Mouse (Mus musculus) embryonic facial prominence, embryonic 15.5 days (tissue): ENCODE results near the gene Akr1b10. TPM values are rescaled to one million over a fixed set of nuclear protein-coding genes. Genes with fewer than 3 reads are reported as not detected.
"Not testable (repeated sequence)": the region's sequence is repeated elsewhere in the genome, so short reads cannot be mapped to it uniquely, and the experiment has no call there.

ENCODE experiments used
- ATAC-seq: fragments of 200-750 bp; cut with Nextera tagmentation; 2 replicates; pipeline ENCODE4 v1.8.0; 2017; ENCODE audit warnings: low read depth, moderate TSS enrichment; ENCODE audit not compliant: insufficient number of reproducible peaks, low FRiP score, low TSS enrichment
- H3K27ac ChIP-seq: fragments of 300-500 bp; sonication (generic); replicated peaks from 2 replicates; pipeline ENCODE4 v1.5.1; 2015; ENCODE audit warnings: mild to moderate bottlenecking, inconsistent platforms
- H3K27me3 ChIP-seq: fragments of 300-500 bp; sonication (generic); 2 replicates; pipeline ENCODE4 v1.6.1; 2015; ENCODE audit warnings: inconsistent platforms
- H3K36me3 ChIP-seq: fragments of 300-500 bp; sonication (generic); 2 replicates; pipeline ENCODE4 v1.6.1; 2015; ENCODE audit warnings: mild to moderate bottlenecking, inconsistent platforms
- H3K4me1 ChIP-seq: fragments of 300-500 bp; sonication (generic); 2 replicates; pipeline ENCODE4 v1.6.1; 2015; ENCODE audit warnings: inconsistent platforms
- H3K4me2 ChIP-seq: fragments of 300-500 bp; sonication (generic); replicated peaks from 2 replicates; pipeline ENCODE4 v1.6.1; 2015; ENCODE audit warnings: mild to moderate bottlenecking, inconsistent platforms
- H3K4me3 ChIP-seq: fragments of 300-500 bp; sonication (generic); replicated peaks from 2 replicates; pipeline ENCODE4 v1.5.1; 2015; ENCODE audit warnings: mild to moderate bottlenecking, inconsistent platforms
- H3K9ac ChIP-seq: fragments of 300-500 bp; sonication (generic); 2 replicates; pipeline ENCODE4 v1.6.1; 2015; ENCODE audit warnings: inconsistent platforms
- H3K9me3 ChIP-seq: fragments of 300-500 bp; sonication (generic); replicated peaks from 2 replicates; pipeline ENCODE4 v1.6.1; 2016; ENCODE audit warnings: inconsistent platforms
- WGBS: fragments of 180-500 bp; shearing (Covaris S2); methylation state at CpG from one replicate; pipeline ENCODE4 v1.1.7; 2015; 5-methylcytosine and 5-hydroxymethylcytosine counted together
- polyA plus RNA-seq: library from polyadenylated mRNA; unstranded; fragments of >200 nt; fragmentation: Nextera tagmentation; extraction: Ambion mirVana; gene quantifications from 2 replicates; pipeline ENCODE4 v1.2.1, GENCODE M21; 2015

Gene Akr1b10
- polyA plus RNA-seq, 1 experiment from 2014 or later = 18.1 TPM

DNA sequence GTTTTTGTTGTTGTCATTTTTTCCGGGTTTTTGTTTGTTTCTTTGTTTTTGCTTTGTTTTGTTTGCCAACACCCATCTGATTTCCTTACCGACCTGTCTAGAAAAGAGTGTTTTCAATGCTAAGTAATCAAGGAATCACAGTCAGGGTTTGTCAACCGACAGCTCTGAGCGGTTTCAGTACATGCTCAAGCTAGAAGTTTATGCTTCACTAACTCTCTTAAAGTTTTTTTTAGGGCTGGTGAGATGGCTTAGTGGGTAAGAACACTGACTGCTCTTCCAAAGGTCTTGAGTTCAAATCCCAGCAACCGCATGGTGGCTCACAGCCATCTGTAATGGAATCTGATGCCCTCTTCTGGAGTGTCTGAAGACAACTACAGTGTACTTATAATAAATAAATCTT lies 8.1 kb upstream of the Akr1b10 start:
- not testable (repeated sequence) for H3K4me3 ChIP-seq, H3K9ac ChIP-seq, H3K4me1 ChIP-seq, ATAC-seq, H3K27me3 ChIP-seq, H3K9me3 ChIP-seq, H3K4me2 ChIP-seq, H3K27ac ChIP-seq, H3K36me3 ChIP-seq
- WGBS = 79% methylated on average over 5 of the region's 5 CpGs

DNA sequence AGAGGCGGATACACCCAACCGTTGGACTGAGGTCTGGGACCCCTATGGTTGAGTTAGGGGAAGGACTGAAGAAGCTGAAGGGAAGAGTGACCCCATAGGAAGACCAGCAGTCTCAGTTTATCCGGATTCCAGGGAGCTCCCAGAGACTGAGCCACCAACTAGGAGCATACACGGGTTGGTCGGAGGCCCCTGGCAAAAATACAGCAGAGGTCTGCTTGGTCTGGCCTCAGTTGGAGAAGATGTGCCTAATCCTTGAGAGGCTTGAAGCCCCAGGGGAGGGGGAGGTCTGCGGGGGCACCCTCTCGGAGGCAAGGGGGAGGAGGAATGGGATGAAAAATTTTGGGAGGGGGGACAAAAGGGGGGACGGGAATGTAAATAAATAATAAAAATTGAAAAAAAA lies 617 bp upstream of the Akr1b10 start:
- Histone ChIP-seq H3K9me3 (no peaks in the 10 kb centered on the region), H3K27me3 (no peaks in the 10 kb centered on the region), H3K9ac (no peak overlapping the region), H3K4me1 (peaks cover 13% of the 10 kb centered on the region; the same call in 1 of the 2 replicates), H3K4me2 (peak overlapping the region; percentile 71; the same call in 1 of the 2 replicates), H3K4me3 (no peak overlapping the region), H3K36me3 (no peaks in the 10 kb centered on the region), H3K27ac (no peak overlapping the region)
- no peak for ATAC-seq
- 39% methylated on average over 8 of the region's 8 CpGs for WGBS

DNA sequence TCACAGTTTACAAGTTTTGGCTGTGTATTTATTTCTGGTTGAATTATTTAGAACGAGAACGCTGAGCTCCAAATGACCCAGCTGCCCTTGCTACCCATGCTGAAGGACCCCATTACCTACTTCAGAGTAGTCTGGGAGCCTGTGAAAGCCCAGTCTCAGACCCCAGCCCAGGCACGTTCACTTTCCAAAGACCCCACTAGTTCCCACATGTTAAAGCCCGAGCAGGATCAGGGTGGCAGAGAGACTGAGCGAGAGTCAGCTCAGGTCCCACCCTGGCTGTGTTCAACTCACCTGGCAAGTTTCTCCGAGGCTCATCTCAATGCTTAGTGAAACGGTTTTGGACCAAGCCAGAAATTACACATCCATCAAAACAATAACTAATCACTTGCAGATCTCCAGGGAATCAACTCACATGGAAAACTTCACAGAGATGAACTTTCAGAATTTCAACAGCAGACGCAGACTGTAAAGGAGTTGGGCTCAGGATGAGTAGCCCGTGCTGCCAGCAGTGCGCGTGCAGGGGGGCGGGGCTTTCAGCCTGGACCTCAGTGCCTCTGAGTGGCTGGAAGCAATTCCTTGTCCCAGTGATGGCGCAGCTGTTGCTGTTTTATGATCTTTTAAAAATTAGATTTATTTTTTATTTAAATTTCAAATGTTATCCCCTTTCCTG lies 818 bp downstream of the Akr1b10 start:
- Histone ChIP-seq H3K9me3 (no peaks in the 10 kb centered on the region), H3K9ac (0 out of 2 replicates have a peak overlapping the region, but pooled peaks have one; percentile 21), H3K4me1 (peaks cover 13% of the 10 kb centered on the region; the same call in 1 of the 2 replicates), H3K4me3 (peak overlapping the region; percentile 51), H3K27me3 (no peaks in the 10 kb centered on the region), H3K36me3 (no peaks in the 10 kb centered on the region), H3K27ac (peak overlapping the region; percentile 72), H3K4me2 (peak overlapping the region; percentile 71)
- ATAC-seq = peak; percentile 76; the same call in 1 of the 2 replicates
- 3% methylated on average over 13 of the region's 13 CpGs for WGBS

DNA sequence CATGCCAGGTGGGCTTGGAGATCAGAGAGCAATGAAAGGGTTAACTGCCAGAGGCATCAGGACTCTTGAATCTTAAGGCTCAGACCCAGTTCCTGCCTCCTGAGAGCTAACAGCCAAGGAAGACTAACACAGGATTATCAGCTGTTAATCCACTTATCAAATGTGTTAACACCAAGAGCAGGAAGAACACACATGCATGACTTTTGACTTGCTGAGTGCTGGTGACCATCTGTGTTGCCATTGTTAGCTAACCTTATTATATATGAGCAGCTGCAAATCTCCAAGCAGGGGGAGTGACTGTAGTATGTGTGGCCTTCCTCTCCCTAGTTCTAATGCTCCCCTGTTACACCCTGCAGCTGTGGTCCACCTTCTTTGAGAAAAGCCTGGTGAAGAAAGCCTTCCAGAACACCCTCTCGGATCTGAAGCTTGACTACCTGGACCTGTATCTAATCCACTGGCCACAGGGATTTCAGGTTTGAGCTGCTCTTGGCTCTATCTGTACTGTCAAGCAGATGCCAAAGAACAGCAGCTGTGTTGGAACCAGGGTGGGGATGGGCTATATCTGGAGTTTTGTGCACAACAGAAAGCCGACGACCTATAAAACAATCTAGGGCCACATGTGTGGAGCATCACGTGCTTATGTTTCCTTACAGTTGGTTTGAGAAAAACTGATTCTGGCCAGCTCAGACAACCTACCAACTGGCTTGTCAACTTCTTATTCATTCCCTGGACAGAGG lies 4.6 kb downstream of the Akr1b10 start:
- ATAC-seq = no peak
- no peak overlapping the region for H3K4me2 ChIP-seq
- no peak overlapping the region for H3K27ac ChIP-seq
- H3K4me3 ChIP-seq = no peak overlapping the region
- peaks cover 13% of the 10 kb centered on the region; the same call in 1 of the 2 replicates for H3K4me1 ChIP-seq
- H3K9ac ChIP-seq = no peak overlapping the region
- H3K27me3 ChIP-seq = no peaks in the 10 kb centered on the region
- no peaks in the 10 kb centered on the region for H3K9me3 ChIP-seq
- peaks cover 6% of the 10 kb centered on the region; the same call in 1 of the 2 replicates for H3K36me3 ChIP-seq
- WGBS = 73% methylated on average over 4 of the region's 4 CpGs

DNA sequence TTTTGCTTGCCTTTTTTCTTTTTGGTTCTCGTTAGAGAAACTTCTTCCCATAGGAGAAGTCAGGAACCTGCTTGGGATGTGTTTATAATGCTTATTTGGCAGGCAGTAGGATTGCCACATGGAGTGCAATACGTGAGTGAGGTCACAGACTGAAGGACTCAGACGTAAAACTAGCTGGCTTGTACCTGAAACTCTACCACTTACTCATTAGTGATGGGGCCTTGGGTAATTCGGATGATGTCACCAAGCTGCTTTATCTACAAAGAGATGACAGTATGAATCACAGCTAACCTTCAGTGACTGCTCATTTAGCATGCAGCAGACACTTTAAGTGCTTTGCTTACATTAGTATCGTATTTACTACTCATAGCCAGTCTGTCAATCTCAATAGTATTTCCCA lies 11.9 kb downstream of the Akr1b10 start:
- H3K27ac ChIP-seq = no peak overlapping the region
- 61% methylated on average over 5 of the region's 5 CpGs for WGBS

DNA sequence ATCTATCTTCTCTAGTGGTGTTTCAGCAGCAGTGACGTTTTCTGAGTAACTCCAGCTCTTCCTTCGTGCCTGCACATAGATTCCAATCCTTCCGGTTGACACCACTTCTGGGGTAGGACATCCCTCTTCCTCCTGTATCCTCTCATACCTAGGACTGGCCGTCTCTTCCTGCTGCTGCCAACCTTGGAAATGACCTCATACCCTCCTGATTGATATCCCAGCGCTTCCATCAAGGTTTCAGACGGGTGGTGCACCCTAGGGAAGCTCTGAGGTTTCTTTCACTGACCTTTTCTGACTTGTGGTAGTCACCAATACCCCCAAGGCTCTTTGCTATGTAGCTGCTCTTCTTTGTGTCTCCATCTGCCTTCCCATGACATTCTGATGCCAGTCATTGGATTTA lies 14.4 kb downstream of the Akr1b10 start:
- no peak overlapping the region for H3K4me2 ChIP-seq
- H3K9ac ChIP-seq = no peak overlapping the region
- no peak for ATAC-seq
- H3K27ac ChIP-seq = no peak overlapping the region
- WGBS = 86% methylated on average over 6 of the region's 6 CpGs
- no peaks in the 10 kb centered on the region for H3K9me3 ChIP-seq
- 0 out of 2 replicates have a peak, but pooled peaks cover 4% of the 10 kb centered on the region for H3K36me3 ChIP-seq
- H3K27me3 ChIP-seq = no peaks in the 10 kb centered on the region
- no peaks in the 10 kb centered on the region for H3K4me1 ChIP-seq
- H3K4me3 ChIP-seq = no peak overlapping the region

More for the DNA sequence above, 11.9 kb downstream of the Akr1b10 start:
- no peak for ATAC-seq
- no peak overlapping the region for H3K4me2 ChIP-seq
- no peak overlapping the region for H3K4me3 ChIP-seq
- no peaks in the 10 kb centered on the region for H3K9me3 ChIP-seq
- H3K4me1 ChIP-seq = no peaks in the 10 kb centered on the region
- no peak overlapping the region for H3K9ac ChIP-seq
- H3K36me3 ChIP-seq = peaks cover 9% of the 10 kb centered on the region; the same call in 1 of the 2 replicates
- H3K27me3 ChIP-seq = no peaks in the 10 kb centered on the region

DNA sequence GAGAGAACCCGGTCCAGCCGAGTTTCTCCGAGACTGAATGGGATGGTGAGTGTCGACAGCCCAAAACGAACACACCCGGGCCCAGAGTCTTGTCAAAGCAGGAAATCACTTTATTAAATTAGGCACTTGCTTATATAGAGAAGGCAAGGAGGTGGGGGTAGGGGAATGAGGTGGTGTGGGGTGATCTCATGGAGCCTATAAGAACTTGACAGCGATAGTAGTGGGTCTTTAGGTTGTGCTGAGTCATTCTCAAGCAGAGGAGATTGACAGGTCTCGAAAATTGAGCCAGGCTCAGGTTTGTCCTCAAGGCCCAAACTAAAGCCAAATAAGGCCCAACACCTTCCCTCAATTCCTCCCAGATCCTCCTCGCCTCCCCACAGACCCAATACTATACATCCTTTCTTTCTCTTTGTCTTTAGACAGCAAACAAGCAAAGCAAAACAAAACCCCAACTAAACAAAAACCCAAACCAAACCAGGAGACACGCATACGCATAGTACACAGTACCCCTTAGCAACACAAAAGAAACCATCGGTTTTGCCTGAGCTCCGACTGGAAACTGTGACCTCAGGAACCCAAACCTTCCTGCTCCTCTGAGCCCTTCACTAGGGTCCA lies 15.7 kb downstream of the Akr1b10 start:
- H3K9ac ChIP-seq = no peak overlapping the region
- no peaks in the 10 kb centered on the region for H3K9me3 ChIP-seq
- H3K27me3 ChIP-seq = no peaks in the 10 kb centered on the region
- H3K27ac ChIP-seq = no peak overlapping the region
- H3K4me2 ChIP-seq = no peak overlapping the region
- no peak for ATAC-seq
- no peak overlapping the region for H3K4me3 ChIP-seq
- no peaks in the 10 kb centered on the region for H3K4me1 ChIP-seq
- 74% methylated on average over 13 of the region's 13 CpGs for WGBS
- H3K36me3 ChIP-seq = no peaks in the 10 kb centered on the region

DNA sequence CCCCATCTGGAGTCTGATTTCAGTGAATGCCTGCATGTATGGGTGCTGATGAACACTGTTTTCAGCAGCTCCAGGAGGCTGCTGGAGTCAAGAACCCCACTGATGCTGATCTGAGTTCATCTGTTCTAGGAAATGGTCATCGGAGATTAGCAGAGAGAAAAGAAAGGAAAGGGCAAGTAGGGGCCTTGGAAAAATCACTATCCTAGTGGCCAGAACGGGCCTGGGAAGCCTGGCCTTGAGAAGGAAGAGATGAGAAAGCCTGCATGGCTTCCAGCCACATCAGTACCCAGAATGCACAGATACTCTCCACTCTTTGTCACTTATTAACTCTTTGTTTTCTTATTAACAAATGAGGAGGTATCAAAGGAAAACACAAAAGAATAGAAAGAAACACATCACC lies 16.7 kb downstream of the Akr1b10 start:
- Histone ChIP-seq H3K4me3 (no peak overlapping the region), H3K36me3 (no peaks in the 10 kb centered on the region), H3K9ac (no peak overlapping the region), H3K9me3 (no peaks in the 10 kb centered on the region), H3K27ac (no peak overlapping the region), H3K27me3 (no peaks in the 10 kb centered on the region), H3K4me1 (no peaks in the 10 kb centered on the region), H3K4me2 (no peak overlapping the region)
- 90% methylated on average over 2 of the region's 2 CpGs for WGBS
- no peak for ATAC-seq

DNA sequence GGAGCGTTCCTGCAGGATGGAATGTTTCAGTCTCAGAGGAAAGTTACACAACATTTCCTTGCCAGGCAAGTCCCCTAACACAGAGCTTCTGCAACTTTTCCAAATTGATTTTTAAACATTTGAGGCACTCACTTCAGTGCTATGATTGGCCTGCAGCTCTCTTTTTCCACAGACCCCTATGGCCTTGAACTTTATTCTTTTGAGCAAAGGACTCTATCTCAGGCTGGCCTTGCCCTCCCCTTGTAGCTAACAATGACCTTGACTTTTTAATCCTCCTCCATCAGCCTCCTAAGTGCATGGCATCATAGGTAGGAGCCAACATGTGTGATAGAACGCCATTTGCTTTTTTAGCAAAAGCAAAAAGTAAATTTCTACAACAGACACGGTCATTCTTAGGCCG lies 22.7 kb downstream of the Akr1b10 start:
- H3K36me3 ChIP-seq = no peaks in the 10 kb centered on the region
- H3K27me3 ChIP-seq = no peaks in the 10 kb centered on the region
- 85% methylated on average over 4 of the region's 4 CpGs for WGBS
- H3K4me3 ChIP-seq = no peak overlapping the region
- no peak overlapping the region for H3K9ac ChIP-seq
- no peak overlapping the region for H3K4me2 ChIP-seq
- no peaks in the 10 kb centered on the region for H3K9me3 ChIP-seq
- ATAC-seq = no peak
- no peak overlapping the region for H3K27ac ChIP-seq
- H3K4me1 ChIP-seq = no peaks in the 10 kb centered on the region

DNA sequence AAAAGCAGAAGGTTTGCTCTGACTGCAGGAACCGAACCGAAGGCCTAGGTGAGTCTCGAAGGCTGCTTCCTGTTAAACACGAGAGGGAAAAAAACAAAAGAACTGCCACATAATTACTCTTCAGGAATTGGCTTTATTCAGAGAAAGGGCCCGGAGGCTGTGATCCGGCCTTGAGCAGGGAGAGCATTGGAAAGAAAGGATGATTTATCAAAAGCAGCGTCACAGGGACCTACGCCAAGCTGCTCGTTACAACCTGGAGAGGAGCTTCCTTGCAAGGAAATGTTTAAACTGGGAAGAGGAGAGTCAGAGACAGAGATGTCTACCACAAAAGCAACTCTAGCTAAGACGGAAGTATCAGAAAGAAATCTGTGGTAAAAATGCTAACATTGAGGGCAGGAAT lies 23.4 kb downstream of the Akr1b10 start:
- H3K27ac ChIP-seq = no peak overlapping the region
- no peak overlapping the region for H3K4me2 ChIP-seq
- WGBS = 78% methylated on average over 10 of the region's 10 CpGs
- no peaks in the 10 kb centered on the region for H3K36me3 ChIP-seq
- no peak for ATAC-seq
- H3K4me1 ChIP-seq = no peaks in the 10 kb centered on the region
- no peak overlapping the region for H3K9ac ChIP-seq
- H3K9me3 ChIP-seq = no peaks in the 10 kb centered on the region
- H3K27me3 ChIP-seq = no peaks in the 10 kb centered on the region
- no peak overlapping the region for H3K4me3 ChIP-seq

DNA sequence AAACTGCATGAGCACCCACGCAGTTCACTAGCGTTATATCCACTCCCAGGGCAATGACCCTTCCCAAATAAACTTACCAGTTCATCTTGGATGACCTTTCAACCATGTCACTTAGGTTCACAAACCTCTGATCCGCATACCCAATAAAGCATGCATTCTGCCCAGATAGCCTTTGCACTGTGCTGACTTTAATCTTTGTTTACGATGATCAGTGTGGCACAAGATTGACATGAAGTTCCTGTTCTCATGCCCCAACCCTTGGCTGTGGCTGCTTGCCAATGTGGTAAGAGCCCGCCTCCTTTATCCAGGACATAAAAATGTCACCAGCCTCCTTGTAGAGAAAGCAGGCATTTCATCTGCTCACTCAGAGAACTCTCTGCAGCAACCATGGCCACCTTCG lies 28.0 kb downstream of the Akr1b10 start, which contains the start of gene Akr1b7:
TSS of gene Akr1b7 (plus strand) at position 312 of the 400 bp plus-strand sequence.
- Histone ChIP-seq H3K36me3 (no peaks in the 10 kb centered on the region), H3K27me3 (no peaks in the 10 kb centered on the region), H3K9me3 (no peaks in the 10 kb centered on the region), H3K27ac (no peak within 1 kb of the TSS), H3K9ac (no peak within 1 kb of the TSS), H3K4me3 (no peak within 1 kb of the TSS), H3K4me1 (no peaks in the 10 kb centered on the region), H3K4me2 (no peak within 1 kb of the TSS)
- ATAC-seq = no peak
- 80% methylated on average over 6 of the region's 6 CpGs for WGBS
